Mouse (Mus musculus): ENCODE measurements at regions not wholly inside any gene's neighbourhood (a gene's known extent, or its start where the extent isn't known, plus 50 kb on each side); places are given as distances from the start of the nearest gene placed in this dataset.

GRCm38 (mm10) chr5:4661420-4662197 lies 96.2 kb downstream of the Fzd1 start:
- no peak for TF ChIP-seq CTCF (conservative IDR thresholded peaks at IDR 0.05; ENCODE audit: insufficient read depth, insufficient read length, low read depth, low read length)
- no peak for TF ChIP-seq POLR2A (IDR thresholded peaks at IDR 0.05; ENCODE audit: low read depth, low read length)

All from kidney, adult 2 months (tissue).